Mouse (Mus musculus): ENCODE data around the gene Lcp2.
A peak's percentile ranks its signal among the peaks of the same experiment; 100 is the strongest.

The Lcp2 gene

GRCm38 (mm10) chr11:34046767-34047541 lies at the start of gene Lcp2:
Gene Lcp2, plus strand, starts transcription at chr11:34046920.
- DNase-seq (ENCODE audit: low spot score in 2 of 2): no peak

GRCm38 (mm10) chr11:33998244-33998643 lies 48.5 kb upstream of the Lcp2 start:
- no peak for DNase-seq (ENCODE audit: low spot score in 2 of 2)

DNA sequence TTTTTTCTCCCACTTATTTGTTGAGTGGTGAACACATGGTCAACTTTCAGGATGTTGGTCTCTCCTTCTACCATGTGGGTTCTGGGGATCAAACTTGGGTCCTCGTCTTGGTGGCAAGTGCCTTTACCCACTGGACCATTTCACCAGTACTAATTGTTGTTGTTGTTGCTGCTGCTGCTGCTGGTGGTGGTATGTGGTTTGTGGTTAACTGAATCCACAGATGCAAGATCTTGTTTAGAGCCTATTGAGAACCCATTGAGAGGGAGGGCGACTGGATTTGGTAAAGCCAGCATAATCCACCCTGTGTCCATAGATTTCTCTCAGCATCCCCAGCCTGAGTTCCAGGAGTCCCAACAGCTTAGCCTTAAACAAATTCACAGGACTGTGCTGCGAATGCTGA lies 46.3 kb upstream of the Lcp2 start:
- no peak for DNase-seq (ENCODE audit: low spot score in 2 of 2)

DNA sequence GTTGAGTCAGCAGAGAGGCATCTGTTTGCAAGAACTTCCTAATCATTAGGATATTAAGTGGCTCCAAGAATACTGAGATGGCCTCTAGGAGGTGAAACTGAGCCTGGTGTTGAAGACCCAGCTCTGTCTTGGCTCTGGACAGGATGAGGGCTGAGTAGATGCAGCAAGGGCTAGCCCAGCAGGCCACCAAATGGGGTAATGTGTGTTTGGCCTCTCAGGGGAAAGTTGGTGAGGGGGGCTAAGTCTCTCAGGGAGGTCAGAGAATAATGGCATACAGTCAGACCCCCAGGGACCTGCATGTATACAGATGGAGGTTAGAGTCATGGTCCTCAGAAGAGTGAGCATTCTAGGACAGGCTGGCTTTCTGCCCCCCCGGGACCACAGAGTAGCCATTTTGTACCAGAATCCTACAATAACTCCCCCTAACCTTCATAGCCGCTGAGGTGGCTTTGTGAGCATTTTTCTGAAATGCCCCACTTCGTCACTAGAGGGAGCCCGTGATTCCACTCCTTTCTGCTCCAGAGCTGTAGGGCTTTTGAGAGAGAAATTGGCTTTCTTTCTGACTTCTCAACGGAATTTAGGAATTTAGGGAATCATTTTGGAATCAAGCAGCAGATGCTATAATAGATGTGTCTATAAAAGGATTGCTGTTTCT lies 44.7 kb upstream of the Lcp2 start:
- DNase-seq (ENCODE audit: low spot score in 2 of 2): peak in 1 of 2 experiments; percentile 42

DNA sequence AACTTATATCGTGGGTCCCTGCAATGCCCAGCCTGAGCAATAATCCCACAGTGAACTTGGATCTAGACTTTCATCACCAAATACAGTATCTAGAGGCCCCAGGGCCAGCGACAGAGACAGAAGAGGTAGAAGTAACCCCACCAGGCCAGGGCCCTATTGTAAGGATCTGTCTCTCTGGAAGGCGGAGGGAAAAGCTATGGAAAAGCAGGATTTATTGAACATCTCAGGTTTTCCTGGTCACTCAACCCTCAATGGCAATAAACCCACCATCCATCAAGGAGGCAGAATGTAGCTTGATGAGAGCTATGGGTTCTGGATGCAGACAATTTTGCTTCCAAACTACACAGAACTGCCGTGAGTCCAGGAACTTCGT lies 44.1 kb upstream of the Lcp2 start:
- DNase-seq (ENCODE audit: low spot score in 2 of 2): no peak

DNA sequence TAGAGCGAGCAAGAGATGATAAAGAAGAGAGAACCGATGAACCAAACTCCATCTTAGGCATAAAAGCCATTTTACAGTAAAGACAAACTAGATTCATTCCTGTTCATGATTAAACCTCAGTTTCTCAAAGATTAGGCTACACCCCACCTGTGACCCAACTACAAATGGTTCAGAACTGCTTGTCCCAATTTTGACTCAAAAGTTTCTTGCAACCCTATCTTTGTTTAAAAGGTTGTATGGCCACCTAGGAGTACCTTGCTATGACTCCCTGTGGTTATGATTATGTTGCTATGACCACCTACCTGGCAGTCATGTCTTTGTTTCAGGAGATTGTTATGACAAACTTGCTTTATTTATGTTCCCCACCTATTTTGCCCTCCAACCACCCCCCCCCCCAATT lies 39.1 kb upstream of the Lcp2 start:
- no peak for DNase-seq (ENCODE audit: low spot score in 2 of 2)

DNA sequence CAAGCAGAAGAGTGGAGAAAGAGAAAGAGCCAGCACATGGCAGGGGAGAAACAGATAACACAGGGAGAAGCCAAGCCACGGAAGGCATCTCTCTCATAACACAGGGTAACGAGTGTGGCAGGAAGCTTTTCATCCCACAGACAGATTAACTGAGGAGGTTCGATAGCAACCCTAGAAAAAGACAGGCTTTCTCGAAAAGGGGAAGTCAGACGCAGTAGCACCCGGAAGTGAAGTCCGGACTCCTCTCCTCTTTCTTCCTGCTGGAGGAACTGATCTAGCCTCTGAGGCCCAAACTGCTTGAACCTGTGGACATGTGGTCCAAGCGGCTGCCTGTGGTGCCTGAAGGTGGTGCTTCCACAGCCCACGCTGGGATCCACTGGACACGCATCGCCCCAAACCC lies 38.5 kb upstream of the Lcp2 start:
- DNase-seq (ENCODE audit: low spot score in 2 of 2): no peak

DNA sequence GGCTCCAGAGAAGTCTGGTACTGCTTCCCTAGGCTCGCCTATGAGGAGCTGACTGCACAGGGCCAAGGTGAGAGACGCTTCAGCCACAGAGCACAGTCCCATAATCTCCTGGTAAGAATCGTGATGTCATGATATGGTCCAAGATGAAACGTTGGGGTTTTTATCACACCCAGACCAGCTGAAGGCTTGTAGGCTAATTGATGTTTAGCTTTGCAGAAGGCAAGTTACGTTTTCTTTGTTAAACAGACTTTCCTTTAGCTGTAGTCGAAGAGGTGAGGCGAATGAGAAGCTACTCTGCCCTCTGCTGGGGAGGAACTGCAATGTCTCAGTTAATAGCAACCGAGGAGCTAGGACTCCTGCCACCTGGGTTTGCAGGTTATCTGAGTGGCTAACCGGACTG lies 38.0 kb upstream of the Lcp2 start:
- DNase-seq (ENCODE audit: low spot score in 2 of 2): peak in 1 of 2 experiments; percentile 51

DNA sequence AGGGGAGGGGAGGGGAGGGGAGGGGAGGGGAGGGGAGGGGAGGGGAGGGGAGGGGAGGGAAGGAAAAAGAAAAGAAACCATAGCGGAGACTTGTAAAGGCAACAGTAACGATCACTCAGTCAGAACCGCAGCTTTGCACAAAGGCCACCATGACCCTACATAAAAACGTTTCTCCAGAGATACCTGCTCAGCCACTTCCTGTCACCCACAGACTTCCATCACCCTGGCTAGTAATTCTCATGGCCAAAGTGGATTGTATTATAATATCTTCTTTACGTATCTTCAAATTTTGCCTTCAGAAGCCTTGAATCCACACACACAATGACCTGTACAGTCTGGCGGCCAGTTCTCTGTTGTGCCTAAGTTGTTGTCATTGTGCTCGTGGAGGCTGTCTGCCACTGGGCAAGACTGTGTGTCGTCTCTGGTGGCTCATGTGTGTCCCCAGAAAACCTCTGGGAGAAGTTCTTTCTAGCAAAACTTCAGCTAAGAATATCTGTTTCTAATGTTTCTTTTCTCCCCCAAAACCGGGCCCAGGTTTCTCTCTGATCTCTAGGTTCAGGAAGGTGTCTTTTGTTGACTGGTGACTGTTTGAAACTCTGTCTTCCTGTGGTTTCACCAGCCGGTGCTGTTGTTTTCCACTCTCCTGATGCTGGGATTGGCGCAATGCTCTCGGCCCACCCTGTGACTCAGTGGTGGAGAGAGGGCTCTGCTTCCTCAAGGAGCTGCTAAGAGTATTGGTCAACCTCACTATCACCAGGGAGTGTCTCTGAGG lies 37.2 kb upstream of the Lcp2 start:
- no peak for DNase-seq (ENCODE audit: low spot score in 2 of 2)

GRCm38 (mm10) chr11:34010133-34010858 lies 36.4 kb upstream of the Lcp2 start:
- DNase-seq (ENCODE audit: low spot score in 2 of 2): no peak

DNA sequence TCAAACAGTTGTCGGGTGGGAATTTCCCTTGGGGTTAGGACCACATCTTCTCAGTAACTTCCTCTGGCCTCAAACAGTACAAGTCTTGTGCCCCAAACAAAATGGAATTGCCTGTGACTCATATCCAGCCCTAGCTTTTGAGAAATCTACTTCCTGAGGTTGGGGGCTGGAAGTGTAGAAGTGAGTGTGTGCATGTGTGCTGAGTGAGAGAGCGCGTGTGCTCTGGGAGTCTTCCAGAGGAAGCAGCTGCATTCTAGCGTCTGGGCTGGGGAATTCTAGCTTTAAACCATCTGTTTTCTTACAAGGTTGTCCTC lies 35.9 kb upstream of the Lcp2 start:
- DNase-seq (ENCODE audit: low spot score in 2 of 2): no peak

DNA sequence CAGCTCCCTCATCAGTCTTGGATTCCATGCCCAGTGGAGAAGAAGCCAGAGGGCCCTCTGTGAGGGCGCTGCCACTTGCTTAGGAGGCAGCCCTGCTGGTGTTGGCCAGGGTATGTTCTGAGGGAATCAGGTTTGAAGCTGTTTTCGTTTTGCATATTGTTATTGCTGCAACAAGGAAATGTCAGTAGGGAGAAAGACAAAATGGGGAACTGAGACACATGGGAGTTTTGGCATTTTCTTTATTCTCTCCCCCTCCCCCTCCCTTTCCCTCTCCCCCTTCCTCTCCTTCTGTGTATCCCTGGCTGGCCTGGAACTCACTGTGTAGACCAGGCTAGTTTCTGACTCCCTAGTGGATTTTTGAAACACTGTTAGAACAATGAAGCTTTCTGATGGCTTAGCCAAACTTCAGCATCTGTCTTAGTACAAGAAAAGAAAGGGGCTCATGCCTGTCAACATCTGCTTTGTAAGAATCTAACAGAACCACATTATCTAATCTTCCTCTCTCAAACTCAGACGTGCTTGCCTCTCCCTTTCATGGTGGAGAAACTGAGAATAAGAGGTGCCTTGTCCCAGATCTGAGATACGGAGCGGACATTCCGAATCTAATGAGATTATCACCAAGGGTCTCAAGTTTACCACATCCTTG lies 34.6 kb upstream of the Lcp2 start:
- no peak for DNase-seq (ENCODE audit: low spot score in 2 of 2)

DNA sequence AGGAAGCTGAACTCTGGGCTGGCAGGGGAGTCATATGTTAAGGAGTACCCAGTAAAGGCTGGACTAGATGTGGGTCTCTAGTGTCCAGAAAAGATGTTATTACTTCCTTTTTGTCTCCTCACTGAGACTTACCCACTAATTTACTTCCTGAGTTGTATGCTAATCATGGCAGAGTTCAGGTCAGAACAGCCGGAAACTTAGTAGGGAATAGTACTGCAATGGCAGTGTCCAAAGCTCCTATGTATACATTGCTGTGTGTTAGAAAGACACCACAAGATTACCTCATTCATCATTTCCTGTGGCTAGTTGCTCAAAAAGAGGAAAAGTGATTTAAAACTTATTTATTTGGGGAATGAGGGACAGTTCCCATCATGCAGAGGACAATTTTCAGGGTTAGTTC lies 21.6 kb upstream of the Lcp2 start:
- no peak for DNase-seq (ENCODE audit: low spot score in 2 of 2)

DNA sequence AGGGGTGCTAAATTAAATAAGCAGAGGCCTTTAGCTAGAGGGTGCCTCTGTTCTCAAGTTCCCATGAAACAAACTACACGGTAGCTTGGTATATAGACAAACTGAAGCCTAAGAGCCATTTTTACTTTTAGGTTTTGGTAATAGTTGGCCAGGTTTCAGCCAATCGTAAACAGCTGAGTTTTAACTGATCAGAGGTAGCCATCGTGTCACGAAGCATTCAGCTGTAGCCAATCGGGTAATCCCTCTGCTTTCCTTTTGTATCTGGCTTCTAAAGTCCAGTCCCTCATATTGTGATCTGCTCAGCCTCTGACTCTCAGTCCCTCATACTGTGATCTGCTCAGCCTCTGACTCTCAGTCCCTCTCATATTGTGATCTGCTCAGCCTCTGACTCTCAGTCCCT lies 17.1 kb upstream of the Lcp2 start:
- DNase-seq (ENCODE audit: low spot score in 2 of 2): no peak

GRCm38 (mm10) chr11:34031015-34031805 lies 15.5 kb upstream of the Lcp2 start:
- DNase-seq (ENCODE audit: low spot score in 2 of 2): no peak

GRCm38 (mm10) chr11:34034008-34034505 lies 12.7 kb upstream of the Lcp2 start:
- no peak for DNase-seq (ENCODE audit: low spot score in 2 of 2)

- DNase-seq (ENCODE audit: low spot score in 2 of 2): no peak
Measured at GRCm38 (mm10) chr11:34034794-34035193, 11.9 kb upstream of the Lcp2 start.

DNA sequence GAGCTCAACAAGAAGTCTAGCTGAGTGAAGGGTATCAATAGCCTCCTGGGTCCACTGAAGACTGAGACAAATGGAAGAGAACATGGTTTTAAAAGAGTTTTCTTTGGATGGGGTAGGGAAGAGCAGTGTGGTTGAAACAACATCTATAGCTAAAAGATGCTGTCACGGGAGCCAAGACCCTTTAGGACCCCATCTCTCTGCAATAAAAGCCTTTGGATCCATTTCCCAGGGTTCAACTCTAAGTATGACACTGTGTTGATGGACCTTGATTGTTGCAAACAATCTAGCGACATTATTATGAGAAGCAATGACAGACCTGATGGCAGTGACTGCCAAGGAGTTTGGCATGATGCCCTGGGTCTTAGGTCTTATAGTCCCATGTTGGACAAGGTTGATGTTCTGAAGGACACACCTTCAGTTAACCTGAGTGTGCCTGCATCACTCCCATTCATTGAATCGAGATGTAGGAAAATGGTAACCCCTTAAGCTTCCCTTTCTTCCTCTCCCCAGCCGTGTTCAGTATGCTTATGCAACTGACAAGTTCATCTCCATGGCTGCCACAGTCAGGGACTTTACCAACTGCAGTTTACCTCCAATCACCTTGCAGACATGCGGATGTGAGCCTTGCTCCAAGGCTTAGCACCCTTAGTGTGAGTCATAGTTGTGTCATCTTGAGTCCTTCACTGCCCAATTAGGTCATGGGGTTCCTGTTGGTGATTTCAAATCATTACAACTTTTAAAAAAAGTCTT lies 10.6 kb upstream of the Lcp2 start:
- no peak for DNase-seq (ENCODE audit: low spot score in 2 of 2)

DNA sequence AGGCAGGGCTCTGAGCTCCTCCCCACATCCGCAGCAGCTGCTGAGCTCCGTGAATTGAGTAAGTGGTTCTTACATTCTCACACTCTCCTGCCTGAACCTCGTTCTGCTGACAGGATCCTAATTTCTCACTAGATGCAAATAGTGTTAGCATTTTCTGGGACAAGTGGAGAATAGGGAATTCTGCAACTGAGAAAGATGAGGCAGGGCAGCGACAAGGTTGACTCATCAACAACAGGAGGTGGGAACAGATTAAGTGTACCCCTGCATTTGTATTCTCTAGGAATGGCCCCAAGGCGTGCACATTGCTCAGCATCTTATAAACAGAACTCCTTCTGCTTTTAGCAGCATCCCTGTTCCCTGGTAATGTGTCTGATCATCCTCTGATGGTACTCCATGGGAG lies 6.7 kb upstream of the Lcp2 start:
- DNase-seq (ENCODE audit: low spot score in 2 of 2): no peak

DNA sequence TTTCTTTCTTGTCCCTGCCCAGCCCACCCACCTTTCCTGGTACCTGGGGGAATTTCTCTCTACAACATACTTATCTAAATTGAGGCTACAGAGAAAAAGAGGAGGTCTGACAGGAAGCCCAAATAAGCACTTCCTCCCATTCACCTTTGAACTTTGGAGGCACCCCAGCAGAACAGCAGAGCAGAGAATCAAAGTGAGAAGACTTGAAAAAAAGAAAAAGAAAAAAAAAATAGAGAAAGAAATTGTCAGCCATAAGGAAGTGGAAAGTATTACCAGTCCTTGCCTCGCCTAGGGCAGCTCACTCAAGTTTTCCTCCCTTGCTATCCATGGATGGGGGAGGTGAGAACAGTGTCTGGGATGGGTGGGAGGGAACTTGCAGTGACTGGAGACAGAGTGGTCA lies 3.9 kb upstream of the Lcp2 start:
- no peak for DNase-seq (ENCODE audit: low spot score in 2 of 2)

Measured in frontal cortex, postnatal 10 days (tissue).